Mouse (Mus musculus) stomach, postnatal 0 days (tissue): ENCODE results near the gene Car14.

Experiments used
- CTCF ChIP-seq: IDR thresholded peaks from 2 replicates; pipeline ENCODE4 v1.5.1; 2016; ENCODE audit warnings: antibody characterized with exemption, low read depth, mild to moderate bottlenecking, moderate library complexity
- EP300 ChIP-seq: optimal IDR thresholded peaks from 2 replicates; pipeline ENCODE3; 2016; ENCODE audit warnings: antibody characterized with exemption

- TF ChIP-seq CTCF (no peak), EP300 (no peak)
Observed at GRCm38 (mm10) chr3:95905146-95905939, 852 bp upstream of the Car14 start.
